1 mouse cellular context compared by ENCODE assay signal in genomic region chr12:24600806-24601205, GRCm38 (mm10).
A peak's percentile ranks its signal among the peaks of the same experiment; 100 is the strongest.
TF ChIP-seq lines count a peak whose summit lies in the region.

No protein-coding gene starts in this region.

TF ChIP-seq in MEL, 35 proteins besides CTCF, POLR2A, EP300 and RAD21 (continued from another document):
- TF ChIP-seq MYC (IDR thresholded peaks at IDR 0.05; ENCODE audit: low read depth, low read length) (0 out of 2 replicates have a peak, but pooled peaks have one; percentile 36), SMC3 (IDR thresholded peaks at IDR 0.05; ENCODE audit: low read depth, low read length) (peak; percentile 86)
